Mouse (Mus musculus) testis, adult 2 months (tissue): ENCODE measurements at regions not wholly inside any gene's neighbourhood (a gene's known extent, or its start where the extent isn't known, plus 50 kb on each side); places are given as distances from the start of the nearest gene placed in this dataset.

ENCODE experiments used
- CTCF ChIP-seq: fragments of 200-500 bp; IDR thresholded peaks from 2 replicates; pipeline ENCODE4 v1.5.1; 2012; ENCODE audit warnings: low read depth, mild to moderate bottlenecking, inconsistent platforms, low read length, moderate library complexity; ENCODE audit not compliant: control insufficient read depth, insufficient read depth, insufficient replicate concordance
- POLR2A ChIP-seq: fragments of 200-500 bp; IDR thresholded peaks from 2 replicates; pipeline ENCODE4 v1.6.1; 2012; ENCODE audit warnings: low read depth, mild to moderate bottlenecking, inconsistent platforms, low read length, moderate library complexity; ENCODE audit not compliant: control insufficient read depth

DNA sequence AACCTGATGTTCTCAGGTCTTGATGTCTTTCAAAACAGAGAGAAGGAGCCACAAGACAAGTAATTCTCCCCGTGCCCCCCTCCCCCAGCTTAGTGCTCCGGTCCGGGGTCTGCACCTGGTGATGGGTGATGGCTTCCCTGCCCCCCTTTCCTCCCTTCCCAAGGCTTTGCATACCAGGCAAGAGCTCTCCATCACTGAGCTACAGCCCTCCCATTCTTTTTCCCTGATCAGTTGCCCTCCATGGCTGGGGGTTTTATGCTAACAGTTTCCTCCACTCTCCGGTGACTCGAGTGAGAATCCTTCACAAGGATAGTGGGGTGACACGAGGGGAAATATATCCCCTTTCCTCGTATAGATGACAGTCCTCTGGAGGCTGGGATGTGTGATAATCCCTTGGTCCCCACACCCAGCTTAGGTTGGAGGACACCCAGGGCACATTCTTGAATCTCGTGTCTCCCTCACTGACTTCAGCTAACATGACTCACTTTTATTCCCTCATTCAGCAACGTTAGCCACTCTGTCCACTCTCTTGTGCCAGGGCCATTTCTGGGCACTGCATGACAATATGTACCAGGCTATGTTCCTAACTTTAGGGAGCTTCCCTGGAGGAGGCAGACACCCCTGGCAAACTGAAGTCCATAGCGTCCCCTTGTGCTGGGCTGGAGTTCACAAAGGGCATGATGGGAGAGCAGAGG, 61.9 kb upstream of the Ampd3 start:
- no peak for TF ChIP-seq CTCF
- no peak for TF ChIP-seq POLR2A
